Mouse (Mus musculus) E14TG2a.4 (cell line): ENCODE measurements around the gene Ppa1.

Experiments used
- H3K27me3 ChIP-seq: 2 replicates; pipeline ENCODE4 v1.6.1; 2014; ENCODE audit warnings: low read length, control low read depth; ENCODE audit not compliant: insufficient read depth
- H3K36me3 ChIP-seq: 2 replicates; pipeline ENCODE4 v1.6.1; 2014; ENCODE audit warnings: low read length, control low read depth; ENCODE audit not compliant: insufficient read depth
- H3K4me1 ChIP-seq: replicated peaks from 2 replicates; pipeline ENCODE4 v1.6.1; 2014; ENCODE audit warnings: low read depth, low read length, control low read depth
- H3K4me3 ChIP-seq: replicated peaks from 2 replicates; pipeline ENCODE4 v1.5.1; 2014; ENCODE audit warnings: mild to moderate bottlenecking, low read length
- H3K9me3 ChIP-seq: 2 replicates; pipeline ENCODE4 v1.6.1; 2014; ENCODE audit warnings: low read length, control low read depth
- CTCF ChIP-seq: conservative IDR thresholded peaks from 2 replicates; pipeline ENCODE4 v1.5.1; 2014; ENCODE audit warnings: low read length
- NANOG ChIP-seq: IDR thresholded peaks from 2 replicates; pipeline ENCODE4 v1.6.1; 2014; ENCODE audit warnings: borderline replicate concordance, low read length, mixed read lengths
- POU5F1 ChIP-seq: IDR thresholded peaks from 2 replicates; pipeline ENCODE4 v1.6.1; 2014; ENCODE audit warnings: low read length, borderline replicate concordance

The Ppa1 gene

GRCm38 (mm10) chr10:61632445-61632844 is 15.9 kb upstream of the Ppa1 start:
- peaks cover 4% of the 10 kb centered on the region for H3K4me1 ChIP-seq
- H3K27me3 ChIP-seq = peaks cover 59% of the 10 kb centered on the region
- TF ChIP-seq NANOG (no peak), POU5F1 (no peak), CTCF (no peak)
- peaks cover 5% of the 10 kb centered on the region for H3K9me3 ChIP-seq
- no peak overlapping the region for H3K4me3 ChIP-seq
- no peaks in the 10 kb centered on the region for H3K36me3 ChIP-seq

- peaks cover 48% of the 10 kb centered on the region for H3K27me3 ChIP-seq
- no peaks in the 10 kb centered on the region for H3K4me1 ChIP-seq
- H3K9me3 ChIP-seq = peaks cover 5% of the 10 kb centered on the region
- TF ChIP-seq CTCF = no peak
- no peak for TF ChIP-seq POU5F1
- TF ChIP-seq NANOG = no peak
- H3K36me3 ChIP-seq = no peaks in the 10 kb centered on the region
- no peak overlapping the region for H3K4me3 ChIP-seq
These were observed 11.3 kb upstream of the Ppa1 start for GRCm38 (mm10) chr10:61637055-61637454.

- no peak for TF ChIP-seq POU5F1
- no peak for TF ChIP-seq NANOG
- no peak for TF ChIP-seq CTCF
These were observed 8.0 kb upstream of the Ppa1 start for GRCm38 (mm10) chr10:61640363-61640762.

GRCm38 (mm10) chr10:61646557-61646956 is 1.8 kb upstream of the Ppa1 start:
- H3K36me3 ChIP-seq = peaks cover 12% of the 10 kb centered on the region
- TF ChIP-seq POU5F1 (no peak), NANOG (no peak), CTCF (no peak)
- H3K4me3 ChIP-seq = no peak overlapping the region
- H3K9me3 ChIP-seq = no peaks in the 10 kb centered on the region
- peaks cover 39% of the 10 kb centered on the region for H3K4me1 ChIP-seq
- H3K27me3 ChIP-seq = peaks cover 13% of the 10 kb centered on the region

More at GRCm38 (mm10) chr10:61640363-61640762, 8.0 kb upstream of the Ppa1 start:
- Histone ChIP-seq H3K4me1 (no peaks in the 10 kb centered on the region), H3K36me3 (no peaks in the 10 kb centered on the region), H3K27me3 (peaks cover 37% of the 10 kb centered on the region), H3K9me3 (peaks cover 5% of the 10 kb centered on the region), H3K4me3 (no peak overlapping the region)

GRCm38 (mm10) chr10:61648737-61649645 is 639 bp downstream of the Ppa1 start:
- TF ChIP-seq NANOG = no peak
- TF ChIP-seq CTCF = no peak
- no peak for TF ChIP-seq POU5F1
- peaks cover 39% of the 10 kb centered on the region for H3K4me1 ChIP-seq
- no peaks in the 10 kb centered on the region for H3K9me3 ChIP-seq
- peak overlapping the region; percentile 95 for H3K4me3 ChIP-seq
- H3K36me3 ChIP-seq = peaks cover 35% of the 10 kb centered on the region
- H3K27me3 ChIP-seq = 0 out of 2 replicates have a peak, but pooled peaks cover 3% of the 10 kb centered on the region

- no peaks in the 10 kb centered on the region for H3K27me3 ChIP-seq
- TF ChIP-seq CTCF (no peak), NANOG (no peak), POU5F1 (no peak)
- no peaks in the 10 kb centered on the region for H3K9me3 ChIP-seq
- H3K4me1 ChIP-seq = peaks cover 34% of the 10 kb centered on the region
- H3K36me3 ChIP-seq = peaks cover 73% of the 10 kb centered on the region
- H3K4me3 ChIP-seq = no peak overlapping the region
These were observed 5.8 kb downstream of the Ppa1 start for GRCm38 (mm10) chr10:61654105-61654504.

- Histone ChIP-seq H3K36me3 (peaks cover 79% of the 10 kb centered on the region), H3K4me1 (peaks cover 28% of the 10 kb centered on the region), H3K27me3 (no peaks in the 10 kb centered on the region), H3K9me3 (no peaks in the 10 kb centered on the region), H3K4me3 (no peak overlapping the region)
- no peak for TF ChIP-seq CTCF
- TF ChIP-seq NANOG = no peak
These were observed 6.3 kb downstream of the Ppa1 start for GRCm38 (mm10) chr10:61654691-61655090.

GRCm38 (mm10) chr10:61655188-61655587 is 6.8 kb downstream of the Ppa1 start:
- Histone ChIP-seq H3K4me1 (peaks cover 25% of the 10 kb centered on the region), H3K4me3 (no peak overlapping the region), H3K36me3 (peaks cover 84% of the 10 kb centered on the region), H3K27me3 (no peaks in the 10 kb centered on the region), H3K9me3 (no peaks in the 10 kb centered on the region)
- TF ChIP-seq CTCF (no peak), NANOG (no peak), POU5F1 (no peak)
